Mouse (Mus musculus): Measurements from ENCODE around the gene Dhh. TPM values are rescaled to one million over a fixed set of nuclear protein-coding genes. Genes with fewer than 3 reads are reported as not detected.

Gene Dhh
- polyA plus RNA-seq, 1 experiment: 2.6 TPM

DNA sequence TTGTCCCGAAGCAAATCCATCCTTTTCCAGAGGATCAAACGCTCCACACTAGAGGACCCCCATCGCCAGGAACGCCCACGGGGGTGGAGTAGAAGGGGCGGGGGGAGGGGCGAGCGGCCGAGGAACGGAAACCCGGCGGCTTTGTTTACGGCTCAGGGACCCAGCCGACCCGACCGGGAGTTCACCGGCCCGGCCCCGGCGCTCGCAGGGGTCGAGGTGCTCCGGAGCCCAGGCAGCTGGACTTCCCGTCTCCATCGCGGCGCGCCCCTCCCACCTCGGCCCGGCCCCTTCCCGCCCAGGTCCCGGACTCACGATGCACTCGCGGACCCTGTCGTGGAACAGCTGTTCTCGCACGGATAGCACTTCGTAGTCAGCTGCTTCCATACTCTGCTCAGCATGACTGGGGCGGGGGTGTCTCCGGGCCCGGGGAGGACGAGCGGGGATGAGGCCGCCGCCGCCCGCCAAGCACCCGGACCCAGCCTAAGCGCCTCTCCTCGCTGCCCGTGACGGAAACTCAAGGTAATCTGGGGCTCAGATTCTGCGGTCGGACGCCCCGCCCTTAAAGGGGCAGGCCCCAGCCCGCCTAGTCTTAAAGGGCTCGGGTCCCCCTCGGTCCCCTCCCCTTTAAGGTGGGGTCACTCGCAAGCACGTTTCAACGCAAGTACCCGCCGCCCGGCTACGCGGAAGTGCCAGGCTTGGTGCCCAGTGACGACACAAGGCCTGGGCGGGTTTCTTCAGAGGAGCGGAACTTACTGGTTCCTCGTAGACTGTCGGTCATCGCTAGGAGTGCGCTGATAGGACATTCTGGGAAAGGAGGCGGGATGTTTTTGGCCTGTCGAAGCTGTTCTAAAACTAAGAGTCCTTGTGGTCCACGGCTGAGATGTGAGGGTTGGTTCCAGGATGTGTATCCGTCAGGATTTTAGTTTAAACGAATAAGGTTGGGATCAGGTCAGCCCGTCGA lies 19.5 kb upstream of the Dhh start, which contains the start of gene Lmbr1l:
Gene Lmbr1l (minus strand): TSS at position 694 of the 961 bp plus-strand sequence.
- TF ChIP-seq CTCF (IDR thresholded peaks at IDR 0.05; ENCODE audit: borderline replicate concordance, control insufficient read depth, extremely low read depth, insufficient read depth, low read length, poor library complexity) (peak; percentile 53; the same call in 1 of the 2 replicates), POLR2A (IDR thresholded peaks at IDR 0.05; ENCODE audit: control insufficient read depth, extremely low read depth, insufficient read depth, low read length, poor library complexity) (peak; percentile 45; the same call in 1 of the 2 replicates)
- under 1% methylated on average over 82 of the region's 82 CpGs for WGBS
- Histone ChIP-seq H3K36me3 (ENCODE audit: control insufficient read depth, insufficient read depth, low read length) (peaks cover 11% of the 10 kb centered on the region; the same call in 1 of the 2 replicates), H3K4me3 (ENCODE audit: control insufficient read depth, insufficient read depth, low read length) (peak within 1 kb of the TSS; percentile 90), H3K27me3 (ENCODE audit: control insufficient read depth, insufficient read depth, low read length) (no peaks in the 10 kb centered on the region), H3K4me1 (replicated peaks; ENCODE audit: control insufficient read depth, insufficient read depth, low read length) (peaks cover 18% of the 10 kb centered on the region), H3K27ac (ENCODE audit: control insufficient read depth, insufficient read depth, low read length) (peak within 1 kb of the TSS; percentile 70)
- peak; percentile 99 for DNase-seq

DNA sequence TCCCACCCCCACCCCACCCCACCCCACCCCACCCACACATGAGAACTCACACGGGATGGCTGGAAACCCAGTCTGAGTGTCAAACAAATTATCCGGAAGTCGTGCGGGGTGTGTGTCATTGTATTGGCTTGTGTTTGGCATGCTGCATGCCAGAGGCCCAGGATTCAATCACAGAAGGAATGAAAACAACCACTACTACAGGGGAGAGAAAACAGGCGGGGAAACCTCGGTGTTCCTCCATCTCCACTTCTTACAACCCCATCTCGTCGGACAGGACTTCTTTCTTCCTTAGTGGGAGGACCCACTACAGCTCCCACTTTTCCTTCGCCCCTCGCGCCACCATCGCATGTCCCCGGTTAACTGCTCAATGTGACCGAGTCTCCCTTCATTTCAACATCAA lies 18.8 kb upstream of the Dhh start:
- peaks cover 18% of the 10 kb centered on the region for H3K4me1 ChIP-seq (replicated peaks; ENCODE audit: control insufficient read depth, insufficient read depth, low read length)
- no peaks in the 10 kb centered on the region for H3K27me3 ChIP-seq (ENCODE audit: control insufficient read depth, insufficient read depth, low read length)
- H3K4me3 ChIP-seq (ENCODE audit: control insufficient read depth, insufficient read depth, low read length): peak overlapping the region; percentile 90
- peaks cover 17% of the 10 kb centered on the region for H3K36me3 ChIP-seq (ENCODE audit: control insufficient read depth, insufficient read depth, low read length)
- TF ChIP-seq CTCF (IDR thresholded peaks at IDR 0.05; ENCODE audit: borderline replicate concordance, control insufficient read depth, extremely low read depth, insufficient read depth, low read length, poor library complexity) (no peak), POLR2A (IDR thresholded peaks at IDR 0.05; ENCODE audit: control insufficient read depth, extremely low read depth, insufficient read depth, low read length, poor library complexity) (no peak)
- WGBS: under 1% methylated on average over 14 of the region's 14 CpGs
- no peak for DNase-seq
- H3K27ac ChIP-seq (ENCODE audit: control insufficient read depth, insufficient read depth, low read length): peak overlapping the region; percentile 23; the same call in 1 of the 2 replicates

DNA sequence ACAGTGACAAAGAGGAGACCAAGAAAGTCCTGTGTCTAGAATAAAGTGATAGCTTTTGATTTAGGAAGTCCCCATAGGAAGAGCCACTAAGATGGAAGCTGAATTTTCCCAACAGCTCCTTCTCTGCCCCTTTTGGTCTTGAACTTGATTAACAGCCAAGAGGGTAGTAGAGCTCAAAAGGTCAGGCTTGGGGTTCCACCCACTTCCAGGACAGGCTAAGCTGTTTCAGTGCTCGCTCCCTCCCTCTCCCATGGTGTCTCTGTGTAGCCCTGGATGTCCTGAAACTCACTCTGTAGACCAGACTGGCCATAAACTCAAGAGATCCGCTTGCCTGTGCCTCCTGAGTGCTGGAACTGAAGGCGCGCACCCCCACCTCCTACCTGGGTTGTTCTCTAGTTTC lies 17.7 kb upstream of the Dhh start:
- no peak for TF ChIP-seq POLR2A (IDR thresholded peaks at IDR 0.05; ENCODE audit: control insufficient read depth, extremely low read depth, insufficient read depth, low read length, poor library complexity)
- no peak for TF ChIP-seq CTCF (IDR thresholded peaks at IDR 0.05; ENCODE audit: borderline replicate concordance, control insufficient read depth, extremely low read depth, insufficient read depth, low read length, poor library complexity)
- Histone ChIP-seq H3K4me1 (replicated peaks; ENCODE audit: control insufficient read depth, insufficient read depth, low read length) (peaks cover 18% of the 10 kb centered on the region), H3K27me3 (ENCODE audit: control insufficient read depth, insufficient read depth, low read length) (no peaks in the 10 kb centered on the region), H3K4me3 (ENCODE audit: control insufficient read depth, insufficient read depth, low read length) (no peak overlapping the region), H3K36me3 (ENCODE audit: control insufficient read depth, insufficient read depth, low read length) (peaks cover 28% of the 10 kb centered on the region), H3K27ac (ENCODE audit: control insufficient read depth, insufficient read depth, low read length) (no peak overlapping the region)
- DNase-seq: no peak
- WGBS: 97% methylated on average over 4 of the region's 4 CpGs

DNA sequence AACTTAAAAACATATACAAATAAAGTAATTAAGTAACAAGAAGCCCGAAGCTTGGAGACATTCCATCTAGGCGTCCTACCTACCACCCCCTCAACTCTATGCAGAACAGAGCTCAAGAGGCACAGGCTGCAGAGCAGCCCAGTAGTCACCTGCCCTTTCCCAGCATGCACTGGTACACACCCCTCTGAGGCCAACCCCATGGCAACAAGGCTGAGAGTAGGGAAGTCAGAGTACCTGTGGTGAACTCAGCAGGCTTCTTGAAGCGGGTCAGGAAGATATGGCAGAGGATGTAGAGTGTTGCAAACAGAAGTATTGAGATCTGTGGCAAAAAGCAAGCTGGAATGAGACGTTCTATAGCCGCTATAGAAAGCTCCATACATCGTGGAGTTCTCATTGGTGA lies 16.6 kb upstream of the Dhh start:
- H3K4me3 ChIP-seq (ENCODE audit: control insufficient read depth, insufficient read depth, low read length): no peak overlapping the region
- 92% methylated on average over 6 of the region's 6 CpGs for WGBS
- TF ChIP-seq CTCF (IDR thresholded peaks at IDR 0.05; ENCODE audit: borderline replicate concordance, control insufficient read depth, extremely low read depth, insufficient read depth, low read length, poor library complexity): no peak
- no peak for TF ChIP-seq POLR2A (IDR thresholded peaks at IDR 0.05; ENCODE audit: control insufficient read depth, extremely low read depth, insufficient read depth, low read length, poor library complexity)

DNA sequence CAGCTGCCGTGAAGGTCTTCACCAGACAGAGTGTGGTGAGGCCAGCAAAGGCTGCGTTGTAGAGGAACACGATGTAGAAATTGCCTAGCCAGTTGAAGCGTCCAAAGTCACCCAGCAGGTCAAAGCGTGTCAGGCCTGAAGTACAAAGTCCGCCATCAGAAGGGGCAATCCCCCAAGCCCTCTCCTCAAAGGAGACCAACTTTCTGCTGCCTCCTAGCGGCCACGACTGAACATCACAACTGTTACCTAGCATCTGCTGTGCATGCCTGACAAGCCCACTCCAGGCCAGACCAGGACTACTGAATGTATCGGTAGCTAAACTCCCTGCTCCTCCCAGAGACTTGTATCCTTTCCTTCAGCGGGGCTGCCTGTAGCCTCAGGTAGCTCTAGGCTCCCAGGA lies 6.4 kb upstream of the Dhh start:
- no peak for TF ChIP-seq POLR2A (IDR thresholded peaks at IDR 0.05; ENCODE audit: control insufficient read depth, extremely low read depth, insufficient read depth, low read length, poor library complexity)
- TF ChIP-seq CTCF (IDR thresholded peaks at IDR 0.05; ENCODE audit: borderline replicate concordance, control insufficient read depth, extremely low read depth, insufficient read depth, low read length, poor library complexity): peak; percentile 75; the same call in 1 of the 2 replicates
- H3K36me3 ChIP-seq (ENCODE audit: control insufficient read depth, insufficient read depth, low read length): peaks cover 44% of the 10 kb centered on the region
- WGBS: 70% methylated on average over 10 of the region's 10 CpGs
- peak; percentile 50 for DNase-seq
- H3K27ac ChIP-seq (ENCODE audit: control insufficient read depth, insufficient read depth, low read length): no peak overlapping the region
- no peaks in the 10 kb centered on the region for H3K4me1 ChIP-seq (replicated peaks; ENCODE audit: control insufficient read depth, insufficient read depth, low read length)
- no peaks in the 10 kb centered on the region for H3K27me3 ChIP-seq (ENCODE audit: control insufficient read depth, insufficient read depth, low read length)
- no peak overlapping the region for H3K4me3 ChIP-seq (ENCODE audit: control insufficient read depth, insufficient read depth, low read length)

More for the DNA sequence above, 16.6 kb upstream of the Dhh start:
- peak; percentile 25 for DNase-seq
- Histone ChIP-seq H3K36me3 (ENCODE audit: control insufficient read depth, insufficient read depth, low read length) (peaks cover 36% of the 10 kb centered on the region), H3K27ac (ENCODE audit: control insufficient read depth, insufficient read depth, low read length) (no peak overlapping the region), H3K27me3 (ENCODE audit: control insufficient read depth, insufficient read depth, low read length) (no peaks in the 10 kb centered on the region), H3K4me1 (replicated peaks; ENCODE audit: control insufficient read depth, insufficient read depth, low read length) (peaks cover 18% of the 10 kb centered on the region)

DNA sequence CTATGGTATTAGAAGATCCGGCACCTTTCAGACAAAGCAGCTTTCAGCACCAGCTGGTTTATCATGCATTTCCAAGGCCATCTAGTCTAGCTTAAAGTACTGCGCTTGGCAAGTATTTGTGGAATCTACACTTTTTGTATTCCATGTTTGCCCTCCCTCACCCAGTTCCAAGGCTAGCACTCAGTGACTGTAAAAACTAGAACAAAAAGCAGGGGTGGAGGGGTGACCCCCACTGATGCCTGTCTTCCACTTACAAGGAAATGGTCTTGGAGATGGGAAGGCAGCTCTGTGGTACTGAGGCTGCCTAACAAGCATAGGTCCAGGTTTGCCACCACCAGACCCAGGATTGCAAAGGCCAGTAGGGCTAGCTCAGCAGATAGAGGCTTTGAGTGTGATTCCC lies 4.3 kb upstream of the Dhh start:
- WGBS: 99% methylated on average over 2 of the region's 2 CpGs
- no peak for DNase-seq
- peaks cover 23% of the 10 kb centered on the region for H3K36me3 ChIP-seq (ENCODE audit: control insufficient read depth, insufficient read depth, low read length)
- no peak overlapping the region for H3K4me3 ChIP-seq (ENCODE audit: control insufficient read depth, insufficient read depth, low read length)
- H3K4me1 ChIP-seq (replicated peaks; ENCODE audit: control insufficient read depth, insufficient read depth, low read length): no peaks in the 10 kb centered on the region
- TF ChIP-seq POLR2A (IDR thresholded peaks at IDR 0.05; ENCODE audit: control insufficient read depth, extremely low read depth, insufficient read depth, low read length, poor library complexity) (no peak), CTCF (IDR thresholded peaks at IDR 0.05; ENCODE audit: borderline replicate concordance, control insufficient read depth, extremely low read depth, insufficient read depth, low read length, poor library complexity) (no peak)
- no peak overlapping the region for H3K27ac ChIP-seq (ENCODE audit: control insufficient read depth, insufficient read depth, low read length)
- H3K27me3 ChIP-seq (ENCODE audit: control insufficient read depth, insufficient read depth, low read length): peaks cover 12% of the 10 kb centered on the region

Measured in thymus, adult 2 months (tissue).